Mouse (Mus musculus) liver, embryonic 12.5 days (tissue): ENCODE measurements around the gene C5ar1. TPM values are rescaled to one million over a fixed set of nuclear protein-coding genes. Genes with fewer than 3 reads are reported as not detected.
A peak's percentile ranks its signal among the peaks of the same experiment; 100 is the strongest.
"Not testable (repeated sequence)": the region's sequence is repeated elsewhere in the genome, so short reads cannot be mapped to it uniquely, and the experiment has no call there.

Source experiments
- ATAC-seq: fragments of 200-750 bp; cut with Nextera tagmentation; 2 replicates; pipeline ENCODE4 v1.8.0; 2017; ENCODE audit warnings: moderate number of reproducible peaks, mild to moderate bottlenecking, moderate library complexity
- H3K27ac ChIP-seq: fragments of 300-500 bp; sonication (generic); 2 replicates; pipeline ENCODE4 v1.5.1; 2016; ENCODE audit warnings: mild to moderate bottlenecking
- H3K27me3 ChIP-seq: fragments of 300-500 bp; sonication (generic); replicated peaks from 2 replicates; pipeline ENCODE4 v1.6.1; 2016; ENCODE audit warnings: mild to moderate bottlenecking, moderate library complexity
- H3K36me3 ChIP-seq: fragments of 300-500 bp; sonication (generic); 2 replicates; pipeline ENCODE4 v1.6.1; 2016; ENCODE audit warnings: mild to moderate bottlenecking, moderate library complexity
- H3K4me1 ChIP-seq: fragments of 300-500 bp; sonication (generic); 2 replicates; pipeline ENCODE4 v1.6.1; 2016
- H3K4me2 ChIP-seq: fragments of 300-500 bp; sonication (generic); 2 replicates; pipeline ENCODE4 v1.6.1; 2016; ENCODE audit warnings: mild to moderate bottlenecking, moderate library complexity
- H3K4me3 ChIP-seq: fragments of 300-500 bp; sonication (generic); 2 replicates; pipeline ENCODE4 v1.5.1; 2016; ENCODE audit warnings: mild to moderate bottlenecking, moderate library complexity
- H3K9ac ChIP-seq: fragments of 300-500 bp; sonication (generic); 2 replicates; pipeline ENCODE4 v1.6.1; 2016; ENCODE audit warnings: mild to moderate bottlenecking, moderate library complexity
- H3K9me3 ChIP-seq: fragments of 300-500 bp; sonication (generic); replicated peaks from 2 replicates; pipeline ENCODE4 v1.6.1; 2016; ENCODE audit warnings: mild to moderate bottlenecking, moderate library complexity
- WGBS: fragments of 180-500 bp; shearing (Covaris S2); methylation state at CpG from one replicate; pipeline ENCODE4 v1.1.7; 2016; ENCODE audit not compliant: insufficient replicate concordance; 5-methylcytosine and 5-hydroxymethylcytosine counted together
- polyA plus RNA-seq: library from polyadenylated mRNA; unstranded; fragments of >200 nt; fragmentation: Nextera tagmentation; extraction: Ambion mirVana; gene quantifications from 2 replicates; pipeline ENCODE4 v1.2.1, GENCODE M21; 2016

The C5ar1 gene
- polyA plus RNA-seq: 1.7 and 2.1 TPM in 2 replicates

GRCm38 (mm10) chr7:16259110-16259590 lies at the start of gene C5ar1:
Gene C5ar1 (minus strand): TSS chr7:16259540.
- Histone ChIP-seq H3K27ac (no peak within 1 kb of the TSS), H3K27me3 (0 out of 2 replicates have a peak, but pooled peaks cover 7% of the 10 kb centered on the region), H3K4me2 (no peak within 1 kb of the TSS), H3K9ac (no peak within 1 kb of the TSS), H3K36me3 (no peaks in the 10 kb centered on the region), H3K4me3 (no peak within 1 kb of the TSS), H3K4me1 (peaks cover 9% of the 10 kb centered on the region; the same call in 1 of the 2 replicates), H3K9me3 (no peaks in the 10 kb centered on the region)
- no peak for ATAC-seq
- WGBS: 34% methylated on average over 5 of the region's 5 CpGs

DNA sequence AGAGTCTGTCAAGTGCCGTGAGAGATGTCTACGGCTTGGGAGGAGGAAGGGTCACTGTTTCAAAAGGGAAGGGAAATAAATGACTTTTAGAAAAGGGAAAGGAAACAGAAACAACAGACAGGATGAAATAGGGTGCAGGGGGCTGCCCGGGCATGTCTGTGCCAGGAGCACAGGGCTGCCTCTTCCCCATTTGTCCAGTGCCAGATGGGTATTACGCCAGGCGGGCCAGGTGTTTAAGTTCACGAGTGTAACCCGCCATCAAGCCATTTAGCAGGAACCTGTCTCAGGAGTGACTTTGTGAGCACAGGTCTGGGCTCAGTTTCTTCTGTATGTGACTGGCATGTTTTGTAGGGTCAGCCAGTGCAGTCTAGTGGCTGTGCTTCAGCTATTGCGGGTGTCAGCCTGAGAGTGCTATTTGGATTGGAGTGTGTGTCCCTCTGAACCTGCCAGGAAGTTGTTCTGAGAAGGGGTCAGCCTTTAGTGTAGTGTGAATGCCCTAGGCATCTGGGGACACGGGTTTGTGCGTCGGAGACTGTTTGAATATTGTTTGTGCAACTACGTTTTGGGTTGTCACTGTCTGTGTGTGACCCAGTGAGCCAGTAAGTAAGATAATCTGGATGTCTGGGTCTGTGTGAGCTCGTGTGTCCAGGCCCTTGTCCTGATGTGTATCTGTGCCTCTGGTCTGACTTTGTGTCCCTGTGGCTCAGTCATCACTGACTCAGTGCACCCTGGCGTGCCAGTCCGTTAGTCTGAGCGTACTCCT lies 49.4 kb upstream of the C5ar1 start:
- Histone ChIP-seq H3K9ac (peak overlapping the region; percentile 99), H3K4me1 (peaks cover 72% of the 10 kb centered on the region), H3K4me3 (peak overlapping the region; percentile 84), H3K27me3 (peaks cover 9% of the 10 kb centered on the region), H3K36me3 (no peaks in the 10 kb centered on the region), H3K27ac (peak overlapping the region; percentile 98), H3K9me3 (no peaks in the 10 kb centered on the region), H3K4me2 (peak overlapping the region; percentile 100)
- WGBS: 44% methylated on average over 16 of the region's 16 CpGs
- ATAC-seq: no peak

DNA sequence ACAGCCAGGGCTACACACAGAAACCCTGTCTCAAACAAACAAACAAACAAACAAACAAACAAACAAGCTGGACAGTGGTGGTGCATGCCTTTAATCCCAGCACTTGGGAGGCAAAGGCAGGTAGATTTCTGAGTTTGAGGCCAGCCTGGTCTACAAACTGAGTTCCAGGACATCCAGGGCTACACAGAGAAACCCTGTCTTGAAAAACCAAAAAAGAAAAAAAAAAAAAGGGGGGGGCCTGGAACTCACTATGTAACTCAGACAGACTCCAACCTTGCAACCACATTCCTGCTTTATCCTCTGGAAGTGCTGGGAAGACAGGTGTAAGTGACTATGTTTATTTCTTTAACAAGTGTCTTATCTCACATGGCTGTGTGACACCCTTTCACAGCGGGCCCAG lies 48.8 kb upstream of the C5ar1 start, which contains the start of gene Bbc3:
Gene Bbc3, plus strand, starts transcription at position 301 of the 400 bp plus-strand sequence.
- 32% methylated on average over 1 of the region's 1 CpGs for WGBS
- H3K27me3 ChIP-seq, H3K36me3 ChIP-seq, H3K9me3 ChIP-seq, ATAC-seq: not testable (repeated sequence)
- Histone ChIP-seq H3K4me2 (peak within 1 kb of the TSS; percentile 100), H3K27ac (peak within 1 kb of the TSS; percentile 98), H3K9ac (peak within 1 kb of the TSS; percentile 99), H3K4me1 (peaks cover 65% of the 10 kb centered on the region), H3K4me3 (peak within 1 kb of the TSS; percentile 84)

- H3K27ac ChIP-seq, H3K36me3 ChIP-seq, H3K4me2 ChIP-seq, H3K4me3 ChIP-seq, H3K9ac ChIP-seq, H3K9me3 ChIP-seq, ATAC-seq, H3K27me3 ChIP-seq: not testable (repeated sequence)
- H3K4me1 ChIP-seq: peaks cover 56% of the 10 kb centered on the region
- 64% methylated on average over 6 of the region's 6 CpGs for WGBS
These were observed 47.8 kb upstream of the C5ar1 start for GRCm38 (mm10) chr7:16307141-16307540.

DNA sequence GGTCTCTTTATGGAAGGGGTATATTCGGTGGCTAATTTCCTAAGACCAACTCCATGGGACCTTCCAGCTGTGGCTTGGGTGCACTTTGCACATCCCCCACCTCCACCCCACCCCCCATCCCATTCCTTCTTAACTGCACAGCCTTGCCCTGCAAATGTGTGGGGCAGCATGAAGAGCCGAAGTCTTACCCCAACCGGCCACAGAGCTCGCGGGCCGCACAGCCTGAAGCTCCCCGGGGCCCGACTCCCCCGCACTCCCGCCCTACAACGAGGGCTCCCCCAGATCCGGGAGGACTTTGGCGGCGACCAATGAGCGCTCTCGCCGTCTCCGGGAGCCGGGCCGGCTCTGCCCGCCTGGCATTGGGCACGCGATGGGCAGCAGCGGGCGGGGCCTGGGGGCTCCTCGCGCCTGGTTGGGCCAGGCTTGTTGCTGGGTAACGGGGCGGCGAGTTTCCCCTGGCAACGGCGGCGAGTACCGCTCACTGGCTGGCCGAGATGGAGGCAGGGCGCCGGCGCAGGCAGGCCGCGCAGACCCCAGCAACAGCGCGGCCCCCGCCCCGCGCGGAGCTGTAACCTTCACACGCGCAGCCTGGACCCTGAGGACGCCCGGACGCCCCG lies 40.2 kb upstream of the C5ar1 start:
- Histone ChIP-seq H3K27ac (no peak overlapping the region), H3K4me3 (peak overlapping the region; percentile 43), H3K9ac (peak overlapping the region; percentile 8; the same call in 1 of the 2 replicates), H3K4me1 (peaks cover 45% of the 10 kb centered on the region), H3K36me3 (no peaks in the 10 kb centered on the region), H3K4me2 (peak overlapping the region; percentile 64), H3K9me3 (no peaks in the 10 kb centered on the region), H3K27me3 (peaks cover 47% of the 10 kb centered on the region)
- no peak for ATAC-seq
- WGBS: 6% methylated on average over 52 of the region's 52 CpGs

GRCm38 (mm10) chr7:16298927-16299326 lies 39.6 kb upstream of the C5ar1 start:
- Histone ChIP-seq H3K9ac (no peak overlapping the region), H3K27me3 (peaks cover 47% of the 10 kb centered on the region), H3K4me2 (no peak overlapping the region), H3K4me3 (no peak overlapping the region), H3K9me3 (no peaks in the 10 kb centered on the region), H3K36me3 (no peaks in the 10 kb centered on the region), H3K4me1 (peaks cover 51% of the 10 kb centered on the region), H3K27ac (no peak overlapping the region)
- 77% methylated on average over 5 of the region's 5 CpGs for WGBS
- ATAC-seq: no peak

DNA sequence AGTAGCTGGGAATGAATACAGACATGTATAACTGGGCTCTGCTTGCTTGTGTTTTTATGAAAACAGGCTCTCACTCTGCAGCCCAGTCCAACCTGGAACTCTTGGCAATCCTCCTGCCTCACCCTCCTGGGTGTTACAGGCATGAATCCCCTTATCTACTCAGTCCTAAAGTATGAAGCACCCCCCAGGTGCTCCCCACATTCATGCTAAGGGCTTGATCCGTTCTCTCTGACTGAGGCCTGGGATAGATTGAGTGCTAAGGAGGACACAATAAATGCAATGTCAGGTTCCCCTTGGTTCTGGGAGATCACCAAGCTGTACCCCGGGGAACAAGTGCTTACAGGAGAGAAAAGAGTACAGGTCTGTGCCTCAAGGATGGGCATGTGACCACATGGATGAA lies 38.3 kb upstream of the C5ar1 start:
- Histone ChIP-seq H3K9me3 (no peaks in the 10 kb centered on the region), H3K27me3 (peaks cover 47% of the 10 kb centered on the region), H3K9ac (no peak overlapping the region), H3K27ac (no peak overlapping the region), H3K4me1 (peaks cover 54% of the 10 kb centered on the region), H3K4me3 (no peak overlapping the region), H3K36me3 (no peaks in the 10 kb centered on the region), H3K4me2 (no peak overlapping the region; the same call in 1 of the 2 replicates)
- ATAC-seq: no peak
- 63% methylated on average over 2 of the region's 2 CpGs for WGBS

GRCm38 (mm10) chr7:16296766-16297390 lies 37.5 kb upstream of the C5ar1 start:
- no peaks in the 10 kb centered on the region for H3K36me3 ChIP-seq
- H3K27me3 ChIP-seq: peaks cover 42% of the 10 kb centered on the region
- peak overlapping the region; percentile 85 for H3K4me2 ChIP-seq
- peak; percentile 15; the same call in 1 of the 2 replicates for ATAC-seq
- WGBS: 1% methylated on average over 22 of the region's 22 CpGs
- peak overlapping the region; percentile 98 for H3K27ac ChIP-seq
- peak overlapping the region; percentile 56 for H3K4me3 ChIP-seq
- H3K4me1 ChIP-seq: peaks cover 54% of the 10 kb centered on the region
- no peaks in the 10 kb centered on the region for H3K9me3 ChIP-seq
- H3K9ac ChIP-seq: peak overlapping the region; percentile 72

DNA sequence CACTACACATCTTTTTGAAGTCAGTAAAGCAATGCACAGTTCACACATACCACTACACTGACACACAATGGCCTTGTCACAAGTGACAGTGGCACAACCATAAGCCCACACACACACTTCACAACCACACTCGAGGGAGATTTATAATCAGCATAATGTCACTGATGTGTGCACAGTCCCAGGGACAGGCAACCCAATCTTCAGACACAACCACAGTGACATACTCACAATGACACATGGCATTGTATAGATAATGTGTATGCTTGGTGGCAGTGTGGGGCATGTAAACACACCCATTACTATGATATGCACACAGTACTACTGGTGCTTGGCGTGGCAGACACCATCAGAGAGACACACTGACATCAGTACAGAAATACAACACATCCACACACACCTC lies 36.8 kb upstream of the C5ar1 start:
- Histone ChIP-seq H3K9ac (peak overlapping the region; percentile 72), H3K4me3 (peak overlapping the region; percentile 57; the same call in 1 of the 2 replicates), H3K27ac (peak overlapping the region; percentile 98), H3K4me1 (peaks cover 54% of the 10 kb centered on the region), H3K4me2 (peak overlapping the region; percentile 85), H3K36me3 (no peaks in the 10 kb centered on the region), H3K9me3 (no peaks in the 10 kb centered on the region), H3K27me3 (peaks cover 36% of the 10 kb centered on the region)
- ATAC-seq: peak; percentile 60
- 15% methylated on average over 2 of the region's 2 CpGs for WGBS

DNA sequence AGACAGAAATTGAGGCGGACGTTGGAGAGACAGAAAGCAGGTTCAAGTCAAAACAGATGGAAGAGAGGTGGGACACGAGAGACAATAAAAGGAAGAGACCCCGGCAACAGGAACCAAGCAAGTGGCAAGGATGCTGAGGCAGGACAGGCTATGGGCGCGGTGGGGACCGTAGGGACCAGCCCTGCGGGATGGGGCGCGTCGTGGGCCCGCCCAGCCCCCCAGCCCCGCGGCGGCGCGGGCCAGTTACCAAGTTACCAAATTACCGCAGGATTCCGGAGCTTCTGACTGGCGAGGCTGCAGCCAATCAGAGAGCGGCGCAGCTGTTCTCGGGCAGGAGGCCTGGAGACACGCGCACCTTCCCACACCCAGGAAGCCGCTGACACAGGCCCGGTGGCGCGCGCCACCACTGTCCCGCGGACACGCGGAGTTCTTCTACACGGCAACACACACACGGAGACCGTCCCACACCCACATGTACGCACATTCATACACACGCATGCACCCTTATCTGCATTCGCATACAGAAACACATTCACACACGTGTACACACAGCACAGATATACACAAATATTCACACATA lies 36.1 kb upstream of the C5ar1 start:
- H3K4me2 ChIP-seq: peak overlapping the region; percentile 85
- peak overlapping the region; percentile 72 for H3K9ac ChIP-seq
- 1% methylated on average over 41 of the region's 41 CpGs for WGBS
- H3K4me3 ChIP-seq: peak overlapping the region; percentile 57
- H3K4me1 ChIP-seq: peaks cover 51% of the 10 kb centered on the region
- peaks cover 29% of the 10 kb centered on the region for H3K27me3 ChIP-seq
- peak overlapping the region; percentile 98 for H3K27ac ChIP-seq
- ATAC-seq: peak; percentile 74
- no peaks in the 10 kb centered on the region for H3K36me3 ChIP-seq
- no peaks in the 10 kb centered on the region for H3K9me3 ChIP-seq

- ATAC-seq: peak; percentile 85
- Histone ChIP-seq H3K36me3 (no peaks in the 10 kb centered on the region), H3K9me3 (no peaks in the 10 kb centered on the region), H3K9ac (peak overlapping the region; percentile 72), H3K27me3 (peaks cover 23% of the 10 kb centered on the region), H3K4me2 (peak overlapping the region; percentile 85), H3K27ac (peak overlapping the region; percentile 98), H3K4me1 (peaks cover 47% of the 10 kb centered on the region), H3K4me3 (peak overlapping the region; percentile 57)
- under 1% methylated on average over 23 of the region's 23 CpGs for WGBS
These were observed 35.5 kb upstream of the C5ar1 start for GRCm38 (mm10) chr7:16294837-16295236.
